Mouse (Mus musculus): ENCODE data around the gene Hsd17b13. TPM values are rescaled to one million over a fixed set of nuclear protein-coding genes. Genes with fewer than 3 reads are reported as not detected.

Gene Hsd17b13
- polyA plus RNA-seq, 1 experiment: 0.12 TPM

DNA sequence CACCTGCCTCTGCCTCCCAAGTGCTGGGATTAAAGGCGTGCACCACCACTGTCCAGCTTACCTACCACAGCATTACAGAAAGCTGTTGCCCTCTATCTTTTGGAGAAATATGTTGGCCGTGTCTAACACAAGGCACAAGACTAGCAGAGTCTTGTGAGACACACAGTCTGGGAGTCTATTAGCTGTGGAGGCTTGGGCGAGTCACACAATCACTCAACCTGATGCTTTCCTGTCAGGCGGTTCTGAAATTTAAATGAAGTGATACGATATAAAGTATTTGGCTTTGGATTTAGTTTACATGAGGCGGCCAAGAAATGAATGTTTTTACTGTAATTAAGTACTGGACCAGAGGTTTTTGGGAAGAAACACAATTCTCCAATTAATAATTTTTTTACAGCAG lies 71.0 kb downstream of the Hsd17b13 start:
- no peak for TF ChIP-seq POLR2A (IDR thresholded peaks at IDR 0.05; ENCODE audit: control insufficient read depth, low read depth, low read length)
- TF ChIP-seq CTCF (IDR thresholded peaks at IDR 0.05; ENCODE audit: control insufficient read depth, insufficient read depth, insufficient replicate concordance, low read depth, low read length): no peak
- no peaks in the 10 kb centered on the region for H3K27me3 ChIP-seq (ENCODE audit: control insufficient read depth, insufficient read depth, low read length)
- no peak overlapping the region for H3K4me3 ChIP-seq (ENCODE audit: control insufficient read depth, low read depth, low read length)
- H3K36me3 ChIP-seq (ENCODE audit: control insufficient read depth, insufficient read depth, low read length): no peaks in the 10 kb centered on the region
- peaks cover 5% of the 10 kb centered on the region; the same call in 1 of the 2 replicates for H3K4me1 ChIP-seq (ENCODE audit: control insufficient read depth, insufficient read depth, low read length)
- H3K27ac ChIP-seq (ENCODE audit: control insufficient read depth, insufficient read depth, low read depth, low read length): no peak overlapping the region

Other genes starting within 250 kb of the Hsd17b13 start
- 15.3 and 16.7 TPM in 2 replicates for gene Klhl8, start 66.2 kb downstream of the Hsd17b13 start, polyA plus RNA-seq (2012; rRNA removed)
- 5.1 and 5.5 TPM in 2 replicates for gene Hsd17b11, start 44.5 kb upstream of the Hsd17b13 start, polyA plus RNA-seq (2012; rRNA removed)
- 170 and 195 TPM in 2 replicates for gene Nudt9, start 68.9 kb upstream of the Hsd17b13 start, polyA plus RNA-seq (2012; rRNA removed)
- 0.26 and 0.62 TPM in 2 replicates for gene Gm17660, start 100.2 kb upstream of the Hsd17b13 start, polyA plus RNA-seq (2012; rRNA removed)
- 15.8 and 23.1 TPM in 2 replicates for gene Sparcl1, start 136.3 kb upstream of the Hsd17b13 start, polyA plus RNA-seq (2012; rRNA removed)
- gene Dspp, start 193.3 kb upstream of the Hsd17b13 start, polyA plus RNA-seq (2012; rRNA removed): not detected in 2 replicates
- not detected in 2 replicates for gene Dmp1, start 225.2 kb upstream of the Hsd17b13 start, polyA plus RNA-seq (2012; rRNA removed)

Data from testis, adult 2 months (tissue).